Mouse (Mus musculus) heart, embryonic 12.5 days (tissue): ENCODE measurements around the gene Ino80. TPM values are rescaled to one million over a fixed set of nuclear protein-coding genes. Genes with fewer than 3 reads are reported as not detected.

Experiments
- ATAC-seq: fragments of 200-750 bp; cut with Nextera tagmentation; 2 replicates; pipeline ENCODE4 v1.8.0; 2017; ENCODE audit warnings: moderate TSS enrichment, moderate library complexity; ENCODE audit not compliant: insufficient number of reproducible peaks, low FRiP score
- H3K27ac ChIP-seq: fragments of 300-500 bp; sonication (generic); 2 replicates; pipeline ENCODE4 v1.5.1; 2016; ENCODE audit warnings: mild to moderate bottlenecking, moderate library complexity; ENCODE audit not compliant: poor library complexity, severe bottlenecking
- H3K27me3 ChIP-seq: fragments of 300-500 bp; sonication (generic); replicated peaks from 2 replicates; pipeline ENCODE4 v1.6.1; 2016; ENCODE audit warnings: mild to moderate bottlenecking, moderate library complexity
- H3K36me3 ChIP-seq: fragments of 300-500 bp; sonication (generic); 2 replicates; pipeline ENCODE4 v1.6.1; 2016; ENCODE audit warnings: mild to moderate bottlenecking, moderate library complexity
- H3K4me1 ChIP-seq: fragments of 300-500 bp; sonication (generic); replicated peaks from 2 replicates; pipeline ENCODE4 v1.6.1; 2016; ENCODE audit warnings: mild to moderate bottlenecking
- H3K4me2 ChIP-seq: fragments of 300-500 bp; sonication (generic); 2 replicates; pipeline ENCODE4 v1.6.1; 2016; ENCODE audit warnings: mild to moderate bottlenecking, moderate library complexity
- H3K4me3 ChIP-seq: fragments of 300-500 bp; sonication (generic); 2 replicates; pipeline ENCODE4 v1.5.1; 2016; ENCODE audit warnings: mild to moderate bottlenecking
- H3K9ac ChIP-seq: fragments of 300-500 bp; sonication (generic); 2 replicates; pipeline ENCODE4 v1.6.1; 2016; ENCODE audit warnings: mild to moderate bottlenecking, moderate library complexity
- H3K9me3 ChIP-seq: fragments of 300-500 bp; sonication (generic); replicated peaks from 2 replicates; pipeline ENCODE4 v1.6.1; 2016; ENCODE audit warnings: mild to moderate bottlenecking, moderate library complexity
- WGBS: fragments of 180-500 bp; shearing (Covaris S2); methylation state at CpG from one replicate; pipeline ENCODE4 v1.1.7; 2016; 5-methylcytosine and 5-hydroxymethylcytosine counted together
- polyA plus RNA-seq: library from polyadenylated mRNA; unstranded; fragments of >200 nt; fragmentation: Nextera tagmentation; extraction: Ambion mirVana; gene quantifications from 2 replicates; pipeline ENCODE4 v1.2.1, GENCODE M21; 2016

Gene Ino80
- polyA plus RNA-seq, 1 experiment from 2014 or later = 3.8 TPM

GRCm38 (mm10) chr2:119355089-119355488 lies 122.4 kb downstream of the Ino80 start:
- H3K9ac ChIP-seq = no peak overlapping the region
- H3K36me3 ChIP-seq = no peaks in the 10 kb centered on the region
- H3K9me3 ChIP-seq = 0 out of 2 replicates have a peak, but pooled peaks cover 5% of the 10 kb centered on the region
- no peak overlapping the region for H3K27ac ChIP-seq
- peaks cover 40% of the 10 kb centered on the region for H3K27me3 ChIP-seq
- ATAC-seq = no peak
- no peak overlapping the region for H3K4me2 ChIP-seq
- WGBS = 81% methylated on average over 3 of the region's 3 CpGs
- H3K4me3 ChIP-seq = no peak overlapping the region
- peaks cover 10% of the 10 kb centered on the region for H3K4me1 ChIP-seq

- ATAC-seq = no peak
- WGBS = 80% methylated on average over 8 of the region's 8 CpGs
Observed at GRCm38 (mm10) chr2:119353707-119354106, 123.8 kb downstream of the Ino80 start.

GRCm38 (mm10) chr2:119350555-119351486 lies 126.7 kb downstream of the Ino80 start, which contains the start of gene Chac1:
TSS of gene Chac1 (plus strand) at chr2:119351229.
- Histone ChIP-seq H3K4me3 (peak within 1 kb of the TSS; percentile 59), H3K9me3 (no peaks in the 10 kb centered on the region), H3K36me3 (no peaks in the 10 kb centered on the region), H3K4me1 (peaks cover 10% of the 10 kb centered on the region), H3K9ac (peak within 1 kb of the TSS; percentile 74), H3K4me2 (peak within 1 kb of the TSS; percentile 94), H3K27ac (no peak within 1 kb of the TSS), H3K27me3 (peaks cover 42% of the 10 kb centered on the region)
- ATAC-seq = peak; percentile 85
- 5% methylated on average over 58 of the region's 58 CpGs for WGBS

More at GRCm38 (mm10) chr2:119353707-119354106, 123.8 kb downstream of the Ino80 start:
- no peak overlapping the region for H3K4me3 ChIP-seq
- peaks cover 42% of the 10 kb centered on the region for H3K27me3 ChIP-seq
- H3K4me1 ChIP-seq = peaks cover 10% of the 10 kb centered on the region
- no peak overlapping the region for H3K27ac ChIP-seq
- no peaks in the 10 kb centered on the region for H3K36me3 ChIP-seq
- no peak overlapping the region for H3K9ac ChIP-seq
- H3K9me3 ChIP-seq = 0 out of 2 replicates have a peak, but pooled peaks cover 5% of the 10 kb centered on the region
- no peak overlapping the region for H3K4me2 ChIP-seq

GRCm38 (mm10) chr2:119344537-119345138 lies 132.8 kb downstream of the Ino80 start:
- Histone ChIP-seq H3K27me3 (no peaks in the 10 kb centered on the region), H3K9me3 (no peaks in the 10 kb centered on the region), H3K27ac (no peak overlapping the region), H3K4me1 (0 out of 2 replicates have a peak, but pooled peaks cover 5% of the 10 kb centered on the region), H3K4me3 (no peak overlapping the region), H3K9ac (no peak overlapping the region), H3K4me2 (no peak overlapping the region), H3K36me3 (no peaks in the 10 kb centered on the region)
- peak; percentile 39; the same call in 1 of the 2 replicates for ATAC-seq
- 26% methylated on average over 6 of the region's 6 CpGs for WGBS

- peak; percentile 76 for ATAC-seq
- Histone ChIP-seq H3K9ac (peak overlapping the region; percentile 84), H3K4me2 (peak overlapping the region; percentile 93)
Observed at GRCm38 (mm10) chr2:119337425-119338265, 139.8 kb downstream of the Ino80 start.

GRCm38 (mm10) chr2:119336470-119336869 lies 141.0 kb downstream of the Ino80 start:
- 54% methylated on average over 10 of the region's 10 CpGs for WGBS
- H3K27ac ChIP-seq = peak overlapping the region; percentile 73
- peak overlapping the region; percentile 11; the same call in 1 of the 2 replicates for H3K4me2 ChIP-seq

More at GRCm38 (mm10) chr2:119337425-119338265, 139.8 kb downstream of the Ino80 start:
- Histone ChIP-seq H3K9me3 (no peaks in the 10 kb centered on the region), H3K4me3 (peak overlapping the region; percentile 70), H3K27ac (peak overlapping the region; percentile 84), H3K4me1 (peaks cover 13% of the 10 kb centered on the region), H3K27me3 (peaks cover 7% of the 10 kb centered on the region), H3K36me3 (no peaks in the 10 kb centered on the region)
- WGBS = 7% methylated on average over 60 of the region's 60 CpGs

GRCm38 (mm10) chr2:119336002-119336401 lies 141.5 kb downstream of the Ino80 start:
- Histone ChIP-seq H3K36me3 (no peaks in the 10 kb centered on the region), H3K27me3 (peaks cover 24% of the 10 kb centered on the region), H3K4me2 (peak overlapping the region; percentile 11; the same call in 1 of the 2 replicates), H3K9ac (no peak overlapping the region), H3K27ac (peak overlapping the region; percentile 57), H3K4me1 (peaks cover 13% of the 10 kb centered on the region), H3K9me3 (no peaks in the 10 kb centered on the region), H3K4me3 (no peak overlapping the region)
- WGBS = 60% methylated on average over 2 of the region's 2 CpGs
- no peak for ATAC-seq

More at GRCm38 (mm10) chr2:119336470-119336869, 141.0 kb downstream of the Ino80 start:
- no peaks in the 10 kb centered on the region for H3K9me3 ChIP-seq
- H3K27me3 ChIP-seq = peaks cover 19% of the 10 kb centered on the region
- peak; percentile 30 for ATAC-seq
- no peaks in the 10 kb centered on the region for H3K36me3 ChIP-seq
- no peak overlapping the region for H3K4me3 ChIP-seq
- H3K4me1 ChIP-seq = peaks cover 13% of the 10 kb centered on the region
- H3K9ac ChIP-seq = no peak overlapping the region

- H3K27ac ChIP-seq = peak overlapping the region; percentile 57
- peaks cover 13% of the 10 kb centered on the region for H3K4me1 ChIP-seq
- H3K36me3 ChIP-seq = 0 out of 2 replicates have a peak, but pooled peaks cover 1% of the 10 kb centered on the region
- no peaks in the 10 kb centered on the region for H3K9me3 ChIP-seq
- no peak overlapping the region for H3K4me3 ChIP-seq
- 65% methylated on average over 1 of the region's 1 CpGs for WGBS
- H3K27me3 ChIP-seq = peaks cover 28% of the 10 kb centered on the region
- no peak for ATAC-seq
- H3K4me2 ChIP-seq = no peak overlapping the region
- H3K9ac ChIP-seq = no peak overlapping the region
Observed at GRCm38 (mm10) chr2:119335535-119335934, 142.0 kb downstream of the Ino80 start.

GRCm38 (mm10) chr2:119334964-119335525 lies 142.4 kb downstream of the Ino80 start:
- Histone ChIP-seq H3K4me2 (no peak overlapping the region), H3K27ac (no peak overlapping the region), H3K4me3 (no peak overlapping the region), H3K9me3 (no peaks in the 10 kb centered on the region), H3K9ac (no peak overlapping the region), H3K27me3 (peaks cover 33% of the 10 kb centered on the region), H3K36me3 (0 out of 2 replicates have a peak, but pooled peaks cover 3% of the 10 kb centered on the region), H3K4me1 (peaks cover 13% of the 10 kb centered on the region)
- ATAC-seq = no peak
- WGBS = 68% methylated on average over 7 of the region's 7 CpGs

- Histone ChIP-seq H3K4me2 (peak overlapping the region; percentile 44), H3K4me1 (peaks cover 17% of the 10 kb centered on the region), H3K9me3 (no peaks in the 10 kb centered on the region), H3K27me3 (peaks cover 42% of the 10 kb centered on the region), H3K27ac (no peak overlapping the region), H3K36me3 (0 out of 2 replicates have a peak, but pooled peaks cover 3% of the 10 kb centered on the region), H3K4me3 (no peak overlapping the region), H3K9ac (no peak overlapping the region)
- 38% methylated on average over 1 of the region's 1 CpGs for WGBS
- no peak for ATAC-seq
Observed at GRCm38 (mm10) chr2:119334135-119334534, 143.4 kb downstream of the Ino80 start.
